Mouse (Mus musculus) liver, postnatal 0 days (tissue): ENCODE measurements around the gene Tfap2e. TPM values are rescaled to one million over a fixed set of nuclear protein-coding genes. Genes with fewer than 3 reads are reported as not detected.

Experiments
- ATAC-seq: fragments of 200-750 bp; cut with Nextera tagmentation; 2 replicates; pipeline ENCODE4 v1.8.0; 2017; ENCODE audit warnings: mild to moderate bottlenecking, moderate library complexity
- DNase-seq: peaks from one replicate; pipeline ENCODE4 v3.0.0-alpha.2; 2016
- H3K27ac ChIP-seq: fragments of 300-500 bp; sonication (generic); 2 replicates; pipeline ENCODE4 v1.5.1; 2014; ENCODE audit warnings: antibody characterized with exemption, moderate library complexity, mild to moderate bottlenecking, low read depth
- H3K27me3 ChIP-seq: fragments of 300-500 bp; sonication (generic); 2 replicates; pipeline ENCODE4 v1.6.1; 2014; ENCODE audit warnings: low read length, control low read depth, mixed read lengths; ENCODE audit not compliant: insufficient read depth
- H3K36me3 ChIP-seq: fragments of 300-500 bp; sonication (generic); replicated peaks from 2 replicates; pipeline ENCODE4 v1.6.1; 2014; ENCODE audit warnings: mild to moderate bottlenecking, control low read depth, low read length, moderate library complexity, mixed read lengths; ENCODE audit not compliant: insufficient read depth
- H3K4me1 ChIP-seq: fragments of 300-500 bp; sonication (generic); 2 replicates; pipeline ENCODE4 v1.6.1; 2014; ENCODE audit warnings: antibody characterized with exemption, mild to moderate bottlenecking, control low read depth; ENCODE audit not compliant: insufficient read depth
- H3K4me2 ChIP-seq: fragments of 300-500 bp; sonication (generic); 2 replicates; pipeline ENCODE4 v1.6.1; 2014; ENCODE audit warnings: low read depth, mild to moderate bottlenecking, low read length, moderate library complexity, mixed read lengths
- H3K4me3 ChIP-seq: fragments of 300-500 bp; sonication (generic); 2 replicates; pipeline ENCODE4 v1.5.1; 2014; ENCODE audit warnings: low read depth, low read length
- H3K9ac ChIP-seq: fragments of 300-500 bp; sonication (generic); replicated peaks from 2 replicates; pipeline ENCODE4 v1.6.1; 2014; ENCODE audit warnings: mild to moderate bottlenecking, moderate library complexity
- H3K9me3 ChIP-seq: fragments of 300-500 bp; sonication (generic); 2 replicates; pipeline ENCODE4 v1.6.1; 2016; ENCODE audit warnings: mild to moderate bottlenecking, control low read depth, low read length, mixed read lengths
- CTCF ChIP-seq: sonication (generic); IDR thresholded peaks from 2 replicates; pipeline ENCODE4 v1.5.1; 2016; ENCODE audit warnings: antibody characterized with exemption, low read depth
- EP300 ChIP-seq: IDR thresholded peaks from 2 replicates; pipeline ENCODE4 v1.6.1; 2016; ENCODE audit warnings: antibody characterized with exemption, low read depth, mild to moderate bottlenecking
- WGBS: fragments of 180-500 bp; shearing (Covaris S2); extraction: QIAGEN DNeasy Blood & Tissue Kit; methylation state at CpG from one replicate; pipeline ENCODE4 v1.1.7; 2014; ENCODE audit not compliant: insufficient replicate concordance; 5-methylcytosine and 5-hydroxymethylcytosine counted together
- polyA plus RNA-seq: library from polyadenylated mRNA; unstranded; fragments of >200 nt; fragmentation: Nextera tagmentation; extraction: Ambion mirVana; gene quantifications from 2 replicates; pipeline ENCODE4 v1.2.1, GENCODE M21; 2015

Tfap2e gene
- polyA plus RNA-seq, 1 experiment from 2014 or later: not detected

DNA sequence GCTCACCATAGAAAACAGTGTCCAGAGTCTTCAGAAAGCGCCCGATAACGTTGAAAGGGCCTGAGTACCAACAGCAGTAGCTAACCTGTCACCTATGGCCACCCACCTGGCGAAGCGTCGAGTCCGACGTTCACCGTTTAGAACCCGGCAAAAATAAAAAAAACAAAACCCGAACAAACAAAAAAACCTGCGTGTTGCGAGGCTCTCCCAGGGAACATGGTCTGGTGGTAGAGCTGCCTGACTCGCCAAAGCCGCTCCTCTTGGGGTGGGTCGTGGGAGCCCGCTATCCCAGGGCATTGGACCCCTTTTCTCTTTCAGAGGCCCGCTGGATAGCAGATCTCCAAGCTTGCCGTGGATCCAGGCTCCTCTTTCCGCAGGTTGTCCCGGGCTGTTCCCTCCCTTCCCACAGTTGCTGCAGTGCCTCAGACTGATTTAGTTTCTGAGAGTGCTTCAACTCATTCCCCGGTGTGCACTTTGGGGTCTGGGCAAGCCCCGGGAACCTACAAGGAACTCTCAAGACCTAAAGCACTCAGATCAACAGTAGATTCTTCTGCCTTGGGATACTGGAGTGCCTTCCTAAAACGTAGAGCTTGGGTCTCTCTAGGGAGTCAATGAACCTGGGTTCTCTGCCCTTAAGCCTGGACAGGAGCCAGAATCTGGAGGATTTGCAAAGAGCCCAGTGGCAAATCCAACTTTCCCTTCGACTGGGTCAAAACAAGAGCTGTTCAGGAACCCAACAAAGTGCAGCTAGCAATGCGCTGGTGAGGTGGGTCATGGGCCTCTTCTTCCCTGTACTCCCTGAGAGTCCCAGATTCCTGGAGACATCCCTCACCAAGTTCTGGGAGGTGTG, 3.3 kb downstream of the Tfap2e start:
- 6% methylated on average over 26 of the region's 26 CpGs for WGBS
- Histone ChIP-seq H3K4me2 (0 out of 2 replicates have a peak overlapping the region, but pooled peaks have one; percentile 35), H3K27ac (no peak overlapping the region), H3K4me3 (peak overlapping the region; percentile 11), H3K36me3 (no peaks in the 10 kb centered on the region), H3K9me3 (no peaks in the 10 kb centered on the region), H3K4me1 (peaks cover 17% of the 10 kb centered on the region; the same call in 1 of the 2 replicates), H3K9ac (no peak overlapping the region), H3K27me3 (peaks cover 84% of the 10 kb centered on the region)
- TF ChIP-seq CTCF (no peak), EP300 (no peak)
- peak; percentile 59 for DNase-seq
- peak; percentile 62; the same call in 1 of the 2 replicates for ATAC-seq

DNA sequence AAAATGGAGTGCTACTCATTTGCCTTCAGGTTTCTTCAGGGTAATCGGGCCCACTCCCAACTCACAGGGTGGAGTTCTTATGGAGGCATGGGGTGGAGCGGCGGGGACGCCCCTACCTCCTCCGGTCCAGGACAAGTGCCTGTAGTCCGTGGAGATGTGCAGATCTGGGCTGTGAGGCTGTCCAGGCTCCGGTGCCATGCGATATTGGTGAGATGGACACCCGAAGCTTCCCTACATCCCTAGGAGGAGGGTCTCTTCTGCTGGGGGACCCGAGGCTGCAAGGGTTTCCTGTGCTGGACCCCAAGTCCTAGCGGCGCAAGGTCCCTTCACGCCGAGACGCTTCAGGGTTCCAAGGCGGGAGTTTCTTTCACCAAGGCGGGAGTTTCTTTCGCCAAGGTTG, 3.9 kb downstream of the Tfap2e start:
- Histone ChIP-seq H3K4me3 (0 out of 2 replicates have a peak overlapping the region, but pooled peaks have one; percentile 11), H3K4me2 (0 out of 2 replicates have a peak overlapping the region, but pooled peaks have one; percentile 35)

DNA sequence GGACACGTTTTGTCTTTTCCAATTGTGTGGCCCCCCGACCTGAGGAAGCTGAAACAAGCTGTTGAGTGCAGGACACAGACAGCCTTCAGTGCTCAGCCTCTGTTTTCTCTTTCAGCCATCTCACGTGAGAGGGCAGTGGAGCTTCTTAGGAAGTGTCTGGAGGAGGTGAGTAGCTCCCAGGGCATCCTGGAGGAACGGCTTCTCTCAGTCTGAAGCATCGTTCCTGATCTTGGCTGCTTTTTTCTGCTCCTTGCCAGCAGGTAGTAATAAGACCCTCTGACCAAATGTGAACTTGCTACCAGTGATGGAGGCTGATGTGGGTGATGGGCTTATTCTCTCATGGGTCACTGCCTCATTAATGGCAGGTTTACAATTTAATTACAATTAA, 28.6 kb downstream of the Tfap2e start:
- H3K36me3 ChIP-seq: peaks cover 47% of the 10 kb centered on the region

More for the DNA sequence above, 3.9 kb downstream of the Tfap2e start:
- TF ChIP-seq CTCF (no peak), EP300 (no peak)
- Histone ChIP-seq H3K36me3 (no peaks in the 10 kb centered on the region), H3K27me3 (peaks cover 79% of the 10 kb centered on the region), H3K27ac (no peak overlapping the region), H3K9ac (no peak overlapping the region), H3K9me3 (no peaks in the 10 kb centered on the region), H3K4me1 (peaks cover 17% of the 10 kb centered on the region; the same call in 1 of the 2 replicates)
- WGBS: 4% methylated on average over 18 of the region's 18 CpGs
- ATAC-seq (no peak), DNase-seq (no peak)

DNA sequence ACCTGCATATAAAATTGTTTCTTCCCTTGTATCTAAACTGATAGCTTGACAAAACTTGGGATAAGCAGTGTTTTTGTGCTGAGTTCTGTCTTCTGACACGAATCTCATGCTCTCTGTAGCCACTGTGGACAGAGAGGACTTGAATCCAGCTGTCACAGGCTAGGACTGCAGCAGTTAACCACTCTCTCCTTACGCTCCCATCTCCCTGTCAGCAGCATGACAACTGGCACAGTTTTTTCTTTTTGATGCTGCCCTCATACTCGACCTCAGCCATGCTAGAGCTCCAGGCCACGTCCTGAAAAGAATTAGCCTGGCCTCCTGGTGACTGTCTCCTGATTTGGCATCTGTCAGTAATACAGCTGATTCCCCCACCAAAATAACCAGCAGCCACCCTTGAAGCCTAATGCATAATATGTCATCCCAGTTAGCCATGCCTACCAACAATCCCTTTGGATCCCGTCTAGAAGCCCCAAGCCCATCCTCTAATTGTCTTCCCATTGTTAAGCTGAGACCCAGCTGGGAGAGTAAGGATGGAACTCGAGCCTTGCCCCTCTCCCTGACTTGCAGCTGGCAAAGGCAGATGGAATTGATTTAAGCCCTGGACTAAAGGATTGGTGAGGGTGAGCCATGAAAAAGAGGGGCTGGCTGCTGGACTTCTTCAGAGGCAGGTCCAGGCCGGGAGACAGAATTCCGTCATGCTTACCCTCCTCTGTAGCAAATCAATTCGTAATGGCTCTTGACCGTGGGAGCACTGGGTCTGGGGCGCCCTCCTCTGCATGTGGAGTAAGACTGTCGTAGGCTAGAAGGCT, 29.2 kb downstream of the Tfap2e start:
- no peak overlapping the region for H3K4me3 ChIP-seq
- peaks cover 47% of the 10 kb centered on the region for H3K36me3 ChIP-seq
- H3K27me3 ChIP-seq: no peaks in the 10 kb centered on the region
- no peak for ATAC-seq
- H3K27ac ChIP-seq: no peak overlapping the region
- no peaks in the 10 kb centered on the region for H3K9me3 ChIP-seq
- TF ChIP-seq EP300 (no peak), CTCF (no peak)
- 84% methylated on average over 12 of the region's 12 CpGs for WGBS
- H3K9ac ChIP-seq: no peak overlapping the region
- no peak overlapping the region for H3K4me2 ChIP-seq
- no peak for DNase-seq
- H3K4me1 ChIP-seq: no peaks in the 10 kb centered on the region

More for the DNA sequence above, 28.6 kb downstream of the Tfap2e start:
- no peak overlapping the region for H3K9ac ChIP-seq
- H3K4me1 ChIP-seq: no peaks in the 10 kb centered on the region
- TF ChIP-seq CTCF (no peak), EP300 (no peak)
- H3K9me3 ChIP-seq: no peaks in the 10 kb centered on the region
- no peak overlapping the region for H3K27ac ChIP-seq
- no peak overlapping the region for H3K4me3 ChIP-seq
- no peaks in the 10 kb centered on the region for H3K27me3 ChIP-seq
- no peak for ATAC-seq
- H3K4me2 ChIP-seq: no peak overlapping the region
- WGBS: 84% methylated on average over 5 of the region's 5 CpGs
- no peak for DNase-seq

DNA sequence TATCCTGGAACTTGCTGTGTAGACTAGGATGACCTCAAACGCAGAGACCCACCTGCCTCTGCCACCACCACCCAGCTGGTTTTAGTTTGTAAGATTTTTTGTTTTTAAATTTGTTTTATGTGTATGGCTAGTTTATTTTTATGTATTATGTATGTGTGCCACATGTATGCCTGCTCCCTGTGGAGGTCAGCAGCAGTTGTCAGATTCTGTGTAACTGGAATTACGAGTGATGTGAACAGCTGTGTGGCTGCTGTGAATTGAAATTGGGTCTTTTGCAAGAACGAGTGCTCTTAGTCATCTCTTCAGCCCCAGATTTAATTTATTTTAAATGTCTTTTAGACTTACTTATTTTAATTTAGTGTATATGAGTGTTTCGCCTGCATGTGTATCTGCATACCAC, 39.1 kb downstream of the Tfap2e start:
- Histone ChIP-seq H3K36me3 (peaks cover 31% of the 10 kb centered on the region), H3K4me2 (no peak overlapping the region), H3K9ac (no peak overlapping the region), H3K27ac (no peak overlapping the region), H3K4me3 (no peak overlapping the region), H3K9me3 (no peaks in the 10 kb centered on the region), H3K27me3 (no peaks in the 10 kb centered on the region), H3K4me1 (no peaks in the 10 kb centered on the region)
- TF ChIP-seq EP300 (no peak), CTCF (no peak)
- DNase-seq (no peak), ATAC-seq (no peak)
- WGBS: 84% methylated on average over 4 of the region's 4 CpGs

DNA sequence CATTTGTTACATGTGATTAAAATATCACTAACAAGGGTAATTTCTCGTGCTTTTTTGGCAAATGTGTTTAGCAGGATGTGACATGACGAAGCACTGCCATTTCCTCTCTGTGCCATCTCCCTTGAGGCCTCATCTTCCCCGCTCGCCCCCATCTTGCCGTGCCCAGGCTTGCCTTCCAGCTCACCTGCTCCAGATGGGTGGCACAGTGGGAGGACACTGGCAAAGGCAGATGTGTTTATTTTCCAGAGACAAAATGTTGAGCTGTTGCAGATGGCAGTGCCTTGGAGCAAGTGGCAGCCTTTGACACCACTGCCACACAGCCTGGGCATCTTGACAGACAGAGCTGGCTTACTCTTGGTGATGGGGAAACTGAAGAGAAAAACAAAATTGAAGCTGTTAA, 43.0 kb downstream of the Tfap2e start:
- Histone ChIP-seq H3K27ac (no peak overlapping the region), H3K9ac (no peak overlapping the region), H3K4me2 (no peak overlapping the region), H3K4me3 (no peak overlapping the region), H3K36me3 (peaks cover 36% of the 10 kb centered on the region), H3K9me3 (no peaks in the 10 kb centered on the region), H3K4me1 (no peaks in the 10 kb centered on the region), H3K27me3 (no peaks in the 10 kb centered on the region)
- WGBS: 81% methylated on average over 5 of the region's 5 CpGs
- TF ChIP-seq CTCF: no peak
- no peak for TF ChIP-seq EP300
- no peak for DNase-seq
- ATAC-seq: no peak
